Mouse (Mus musculus): ENCODE data around the gene Tspan33.
A peak's percentile ranks its signal among the peaks of the same experiment; 100 is the strongest.
"Not testable (repeated sequence)": the region's sequence is repeated elsewhere in the genome, so short reads cannot be mapped to it uniquely, and the experiment has no call there.

The Tspan33 gene

DNA sequence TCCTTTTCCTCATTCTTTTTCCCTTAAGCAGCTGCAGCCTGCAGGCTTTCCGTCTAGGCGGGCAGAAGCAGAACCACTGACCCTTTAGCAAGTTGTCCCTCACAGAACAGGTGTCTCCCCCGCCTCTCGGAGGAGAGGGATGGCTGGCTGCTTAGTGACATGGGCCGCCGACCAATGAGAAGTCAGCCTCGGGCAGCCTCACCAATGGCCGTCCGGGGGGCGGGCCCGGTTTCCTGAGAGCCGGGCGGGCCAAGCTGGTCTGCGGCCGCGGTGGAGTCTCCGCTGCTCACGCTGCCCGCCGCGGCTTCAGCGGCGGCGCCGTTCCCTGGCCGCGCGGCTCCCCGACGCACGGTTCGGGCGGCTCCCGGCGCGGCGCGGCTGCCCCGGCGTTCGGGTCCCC is at the start of gene Tspan33:
Tspan33 (plus strand) TSS at position 270 of the 400 bp plus-strand sequence.
- DNase-seq: peak; percentile 95

DNA sequence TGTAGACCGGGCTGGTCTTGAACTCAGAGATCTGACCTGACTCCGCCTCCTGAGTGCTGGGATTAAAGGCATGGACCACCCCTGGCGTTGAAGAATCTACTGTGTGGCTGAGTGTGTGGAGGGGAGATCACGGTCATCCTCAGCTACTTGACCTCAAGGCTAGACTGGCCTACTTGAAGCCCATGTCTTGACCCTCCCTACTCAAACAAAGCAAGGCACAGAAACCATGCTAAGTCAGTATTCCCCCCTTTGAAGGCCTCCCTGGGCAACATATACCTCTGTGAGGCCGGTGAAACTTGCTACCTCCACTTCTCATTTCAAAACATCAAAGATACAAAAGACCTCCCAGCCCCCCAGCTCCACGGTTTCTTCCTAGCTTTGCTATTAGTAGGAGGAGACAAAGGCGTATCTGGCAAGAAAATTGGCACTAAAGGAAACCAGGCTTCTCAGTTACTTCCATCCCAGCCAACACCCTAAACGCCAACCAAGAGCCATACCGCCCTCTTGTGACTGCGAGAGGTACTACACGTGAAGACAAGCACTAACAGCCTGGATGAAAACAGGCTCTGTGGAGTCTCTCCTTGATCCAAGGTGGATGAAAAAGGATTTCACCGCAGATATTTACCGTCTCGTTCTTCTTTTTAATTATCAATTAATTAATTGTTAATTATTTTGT is 44.4 kb upstream of the Tspan33 start:
- peak; percentile 90 for DNase-seq

DNA sequence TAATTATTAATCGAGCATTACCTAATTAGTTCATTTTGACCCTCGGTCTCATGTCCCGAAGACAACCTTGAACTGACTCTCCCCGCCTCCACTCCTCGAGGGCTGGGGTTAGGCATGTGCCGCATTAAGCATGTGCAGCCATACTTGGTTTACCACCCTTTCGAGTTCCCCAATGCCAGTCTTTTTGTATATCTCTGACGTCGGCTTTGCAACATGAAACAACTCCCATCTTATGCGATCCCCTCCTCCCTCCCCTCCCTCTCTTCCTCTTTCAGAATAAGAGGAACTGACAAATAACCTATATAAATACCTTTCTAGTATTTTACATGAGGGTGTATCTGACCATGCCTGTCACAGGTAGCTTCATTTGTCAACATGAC is 43.9 kb upstream of the Tspan33 start:
- no peak for DNase-seq

DNA sequence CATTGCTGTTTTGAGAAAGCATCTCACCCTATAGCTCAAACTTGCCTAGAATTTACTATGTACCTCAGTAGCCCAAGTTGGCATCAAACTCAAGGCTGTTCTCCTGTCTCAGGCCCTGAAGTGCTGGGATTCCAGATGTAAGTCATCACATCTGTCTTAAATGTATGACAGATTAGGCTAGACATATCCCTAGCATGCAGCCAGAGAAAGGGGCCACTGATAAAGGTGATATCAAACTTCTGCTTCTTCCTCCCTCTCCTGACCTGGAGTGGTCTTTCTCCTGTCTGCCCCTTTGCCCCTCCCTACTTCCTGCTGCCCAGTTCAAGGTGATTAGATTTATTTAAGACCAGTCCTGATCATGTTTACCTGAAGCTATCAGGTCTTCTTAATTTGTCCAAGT is 40.8 kb upstream of the Tspan33 start:
- DNase-seq: no peak

DNA sequence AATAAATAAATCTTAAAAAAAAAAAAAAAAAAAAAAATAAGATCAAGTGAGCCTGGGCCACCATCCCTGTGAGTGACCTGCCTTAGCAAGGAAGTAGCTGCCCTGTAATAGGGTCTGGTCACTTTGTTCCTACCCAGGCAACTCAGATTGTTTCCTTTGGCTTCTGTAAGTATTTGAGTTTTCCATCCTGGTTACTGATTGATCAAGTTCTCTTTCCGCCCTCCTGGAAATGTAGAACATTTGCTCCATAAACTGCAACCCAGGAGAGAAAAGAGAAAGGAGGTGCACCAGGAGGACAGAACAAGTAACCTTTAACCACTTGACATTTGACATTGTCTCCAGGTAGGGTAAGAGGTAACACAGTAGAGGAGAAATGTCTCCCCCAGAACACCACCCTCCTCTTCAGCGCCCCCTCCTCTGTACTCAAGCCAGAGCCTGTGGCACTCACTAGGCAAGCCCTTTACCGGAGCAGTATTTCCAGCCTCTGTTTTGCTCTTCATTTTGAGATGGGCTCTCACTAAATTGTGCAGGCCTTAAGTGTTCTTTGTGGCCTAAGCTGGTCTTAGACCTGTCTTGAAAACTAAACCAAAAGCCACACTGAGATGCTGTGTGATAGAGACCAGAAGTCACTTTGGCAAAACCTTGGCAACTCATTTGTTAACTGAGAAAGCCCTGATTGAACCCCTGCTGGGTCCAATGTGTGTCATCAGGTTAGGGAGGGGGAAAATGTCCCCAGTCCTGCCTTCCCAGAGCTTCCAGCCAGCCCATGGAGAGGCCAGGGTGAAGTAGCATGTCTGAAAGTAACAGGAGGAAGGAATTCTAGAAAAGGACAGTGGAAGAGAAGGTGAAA is 35.2 kb upstream of the Tspan33 start:
- DNase-seq: no peak

DNA sequence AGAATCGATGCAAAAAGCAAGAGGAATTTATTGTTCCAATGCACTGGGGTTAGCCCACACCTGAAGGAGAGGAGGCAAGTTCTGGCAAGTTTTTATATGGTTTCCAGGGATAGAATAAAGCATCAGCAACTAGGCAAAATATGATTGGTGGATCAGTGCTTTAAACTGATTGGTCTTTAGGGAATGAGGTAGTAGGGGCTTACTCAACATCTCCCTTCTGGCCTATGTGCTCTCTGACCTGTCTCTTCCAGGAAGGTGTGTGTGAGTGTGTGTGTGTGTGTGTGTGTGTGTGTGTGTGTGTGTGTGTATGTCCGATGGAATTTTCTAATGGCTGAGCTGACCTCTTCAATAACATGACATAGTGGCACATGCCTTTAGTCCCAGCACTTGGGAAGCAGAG is 34.1 kb upstream of the Tspan33 start:
- DNase-seq: no peak

DNA sequence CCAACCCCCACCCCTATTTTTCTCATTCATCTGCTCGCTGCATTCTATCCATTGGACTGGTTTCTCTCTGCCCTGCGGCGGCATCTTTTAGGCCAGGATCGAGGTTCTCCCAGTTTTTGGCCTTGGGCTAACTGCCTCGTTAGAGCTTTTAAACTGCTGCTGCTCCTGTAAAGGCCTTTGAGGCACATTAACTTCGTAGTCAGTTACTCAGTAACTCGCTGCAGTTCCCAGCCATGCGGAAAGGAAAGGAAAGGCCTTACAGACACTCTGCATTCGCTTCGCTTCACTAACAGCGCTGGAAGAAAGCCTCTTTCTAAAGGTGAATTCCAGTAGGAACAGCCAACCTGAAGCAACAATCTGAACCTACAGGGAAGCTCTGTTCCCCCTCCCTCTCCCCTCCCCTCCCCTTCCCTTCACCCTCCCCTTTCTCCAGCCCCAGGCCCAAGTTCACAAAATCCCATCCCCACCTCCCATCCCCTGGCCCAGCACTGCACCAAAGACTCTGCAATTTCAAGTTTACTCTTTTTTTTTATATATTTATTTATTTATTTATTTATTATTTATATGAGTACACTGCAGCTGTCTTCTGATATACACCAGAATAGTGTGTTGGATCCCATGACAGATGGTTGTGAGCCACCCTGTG is 33.2 kb upstream of the Tspan33 start:
- DNase-seq: peak; percentile 70

DNA sequence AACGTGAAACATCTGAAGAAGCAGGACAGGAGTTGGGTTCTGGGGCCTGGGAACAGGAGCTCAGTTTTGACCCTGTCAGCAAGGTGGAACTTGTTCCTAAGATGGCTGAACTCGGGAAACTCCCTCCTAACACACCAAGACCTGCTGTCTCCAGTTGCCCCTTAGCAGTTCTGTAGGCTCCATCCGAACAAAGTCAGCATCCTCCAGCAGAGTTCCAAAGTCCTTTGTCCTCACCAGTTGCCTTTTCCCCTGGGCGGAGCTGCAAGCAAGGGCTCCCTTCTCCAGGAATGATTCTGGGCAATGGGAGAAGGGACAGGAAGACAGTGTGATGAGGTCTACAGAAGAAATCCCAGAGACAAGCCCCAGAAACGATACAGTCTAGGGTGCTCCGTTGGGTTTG is 26.8 kb upstream of the Tspan33 start:
- no peak for DNase-seq

DNA sequence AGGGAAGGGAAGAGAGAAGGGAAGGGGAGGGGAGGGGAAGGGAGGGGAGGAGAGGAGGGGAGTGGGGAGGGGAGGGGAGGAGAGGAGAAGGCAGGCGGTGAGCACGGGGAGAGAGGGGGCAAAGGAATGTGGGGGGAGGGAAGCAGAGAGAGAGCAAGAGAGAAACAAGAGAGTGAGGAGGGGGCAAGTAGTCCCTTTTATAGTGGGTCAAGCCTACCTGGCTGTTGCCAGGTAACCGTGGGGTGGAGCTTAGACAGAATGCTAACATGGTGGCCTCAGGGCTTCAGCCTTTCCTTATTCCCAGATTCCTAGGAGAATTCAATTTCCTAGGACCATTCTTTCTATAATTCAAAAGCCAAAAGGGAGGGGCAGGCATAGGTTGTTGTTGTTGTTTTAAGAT is 22.3 kb upstream of the Tspan33 start:
- no peak for DNase-seq

DNA sequence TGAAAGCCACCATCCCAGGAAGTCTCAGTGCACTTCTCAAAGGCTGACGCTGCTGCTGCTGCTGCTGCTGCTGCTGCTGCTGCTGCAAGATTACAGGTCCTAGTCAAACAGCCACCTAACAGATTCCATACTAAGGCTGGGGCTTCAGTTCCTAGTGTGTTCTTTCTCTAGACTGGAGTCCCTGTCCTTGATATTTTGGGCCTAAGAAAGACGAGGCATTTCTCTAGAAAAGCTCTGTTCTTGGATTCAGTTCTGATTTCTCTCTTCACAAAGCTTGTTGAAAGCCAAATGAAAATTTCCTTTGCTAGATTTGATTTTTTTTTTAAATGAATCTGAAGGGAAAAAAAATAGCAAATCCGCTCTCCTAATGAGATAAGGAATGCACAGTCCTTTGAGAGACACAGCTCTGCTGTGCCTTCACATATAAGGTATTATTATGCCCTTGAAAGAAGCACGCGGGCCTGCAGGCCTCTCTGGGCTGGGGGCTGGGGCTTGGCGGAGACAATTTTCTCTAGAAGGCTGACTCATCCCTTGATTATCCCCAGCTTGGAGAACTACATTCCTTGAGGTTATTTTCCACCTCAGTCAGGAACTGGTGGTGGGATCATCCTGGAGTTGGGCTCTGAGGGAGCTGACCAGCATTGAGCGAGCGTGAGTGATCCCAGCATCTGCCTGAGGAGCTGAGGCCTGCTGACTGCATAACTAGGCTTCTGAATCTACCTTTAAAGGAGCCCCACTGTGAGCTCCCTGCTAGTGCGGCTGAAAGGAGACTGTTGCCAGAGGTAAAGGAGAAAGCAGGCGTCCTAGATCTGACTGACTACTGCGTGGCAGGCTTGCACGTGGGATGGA is 21.2 kb upstream of the Tspan33 start:
- peak; percentile 16 for DNase-seq

DNA sequence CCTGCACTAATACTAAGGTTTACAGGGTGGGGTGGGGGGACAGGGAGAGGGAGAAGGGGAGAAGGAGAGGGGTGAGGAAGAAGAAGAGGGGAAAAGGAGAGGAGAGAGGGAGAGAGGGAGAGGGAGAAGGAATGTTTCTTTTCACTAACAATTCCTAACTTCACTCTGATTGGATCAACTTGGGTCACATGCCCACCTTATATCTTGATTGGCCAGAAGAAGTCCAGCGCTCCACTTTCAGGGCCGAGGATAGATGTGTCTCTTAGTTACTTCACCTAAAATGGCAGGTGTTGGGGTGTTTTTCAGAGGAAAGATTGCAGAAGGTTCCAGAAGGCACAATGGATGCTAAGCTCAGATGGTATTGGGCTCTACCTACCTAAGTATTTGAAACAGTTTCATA is 20.3 kb upstream of the Tspan33 start:
- DNase-seq: no peak

DNA sequence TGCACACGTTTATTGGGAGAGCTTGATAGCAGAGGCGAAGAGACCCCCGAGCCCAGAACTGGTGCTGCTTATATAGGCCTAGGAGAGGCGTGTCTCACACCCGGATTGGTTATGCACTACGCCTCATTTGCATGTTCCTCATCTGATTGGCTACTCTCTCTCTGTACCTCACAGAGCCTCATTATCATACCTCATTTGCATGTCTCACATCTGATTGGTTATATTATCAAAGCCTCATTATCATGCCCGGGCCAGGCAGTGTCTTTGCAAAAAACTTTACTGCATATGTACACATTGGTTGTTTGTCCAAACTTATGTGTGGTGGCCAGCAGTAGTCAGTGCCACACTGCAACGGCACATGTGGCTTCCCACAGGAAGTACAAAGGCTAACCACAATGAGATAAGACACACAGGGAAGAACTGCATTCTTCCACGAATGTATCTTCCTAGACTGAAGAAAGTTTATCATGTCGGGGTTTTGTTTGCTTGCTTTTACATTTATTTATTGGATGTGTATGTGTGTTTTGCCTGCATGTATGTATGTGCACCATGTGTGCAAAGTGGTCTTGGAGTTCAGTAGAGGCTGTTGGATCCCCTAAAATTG is 14.0 kb upstream of the Tspan33 start:
- not testable (repeated sequence) for DNase-seq

DNA sequence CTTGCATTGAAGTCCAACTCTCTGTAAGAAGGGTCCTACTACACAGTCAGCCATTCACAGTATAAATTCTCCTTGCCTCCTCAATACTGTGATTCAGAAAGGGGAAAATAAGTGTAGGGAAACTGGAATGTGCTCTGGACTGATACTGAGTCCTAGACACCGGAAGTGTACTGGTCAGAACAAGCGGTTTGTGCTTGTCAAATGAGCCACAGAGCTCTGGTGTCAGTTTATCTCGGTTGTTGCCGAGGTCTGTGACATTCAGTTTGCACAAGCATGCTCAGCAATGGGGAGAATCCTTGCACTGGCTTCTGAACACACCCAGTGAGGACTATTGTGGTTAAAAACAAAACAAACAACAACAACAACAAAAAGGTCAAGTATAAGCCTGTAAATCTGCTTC is 12.2 kb upstream of the Tspan33 start:
- DNase-seq: no peak

DNA sequence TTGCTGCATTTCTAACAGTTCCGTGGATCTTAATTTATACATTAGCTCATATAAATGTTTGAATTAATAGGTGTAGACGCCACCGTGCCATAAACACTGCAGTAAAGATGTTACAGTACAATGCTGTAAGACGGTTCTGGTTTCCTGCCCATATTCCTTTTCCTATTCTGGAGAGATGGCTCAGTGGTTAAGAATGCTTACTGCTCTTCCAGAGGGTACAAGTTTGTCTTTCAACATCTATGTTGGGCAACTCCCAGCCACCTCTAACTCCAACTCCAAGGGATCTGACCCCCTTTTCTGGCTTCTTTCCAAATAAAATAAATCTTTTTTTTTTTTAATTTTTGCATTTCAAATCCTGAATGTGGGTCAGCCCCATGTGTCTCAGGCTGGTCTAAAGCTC is 9.3 kb upstream of the Tspan33 start:
- no peak for DNase-seq

DNA sequence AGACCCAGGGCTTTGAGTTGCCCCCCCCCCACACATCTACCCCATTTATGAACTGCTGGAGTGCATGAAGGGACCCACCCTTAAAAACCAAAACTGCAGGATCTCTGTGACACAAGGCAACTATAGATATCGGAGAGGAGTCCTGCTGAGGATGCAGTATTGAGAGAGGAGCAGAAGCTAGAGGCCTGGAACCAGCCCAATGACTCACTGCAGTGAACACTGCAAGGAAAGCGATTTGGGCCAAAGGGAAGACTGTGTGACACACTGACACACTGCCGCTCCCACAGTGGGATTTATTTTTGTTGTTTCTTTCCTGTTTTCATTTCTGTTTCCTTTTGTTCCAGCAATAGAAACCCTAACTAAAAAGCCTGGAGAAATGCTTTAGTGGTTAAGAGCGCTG is 8.1 kb upstream of the Tspan33 start:
- DNase-seq: no peak

DNA sequence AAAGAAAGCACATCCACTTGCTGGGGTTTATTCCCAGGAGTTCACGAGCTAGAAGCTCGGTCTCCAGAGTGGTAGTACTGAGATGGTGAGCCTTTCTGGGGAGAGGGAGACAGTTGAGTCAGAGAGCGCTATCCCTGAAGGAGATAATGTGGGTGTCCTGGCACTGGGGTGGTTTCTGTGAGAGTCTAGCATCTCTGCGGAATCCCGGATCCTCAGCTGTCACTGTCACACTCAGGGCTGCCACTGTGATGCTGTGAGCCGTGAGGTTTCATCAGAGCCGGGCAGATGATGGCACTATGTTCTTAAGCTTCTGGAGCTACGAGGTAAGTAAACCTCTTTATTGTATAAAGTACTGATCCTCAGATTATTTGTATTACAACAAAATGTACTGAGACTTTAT is 4.6 kb upstream of the Tspan33 start:
- no peak for DNase-seq

DNA sequence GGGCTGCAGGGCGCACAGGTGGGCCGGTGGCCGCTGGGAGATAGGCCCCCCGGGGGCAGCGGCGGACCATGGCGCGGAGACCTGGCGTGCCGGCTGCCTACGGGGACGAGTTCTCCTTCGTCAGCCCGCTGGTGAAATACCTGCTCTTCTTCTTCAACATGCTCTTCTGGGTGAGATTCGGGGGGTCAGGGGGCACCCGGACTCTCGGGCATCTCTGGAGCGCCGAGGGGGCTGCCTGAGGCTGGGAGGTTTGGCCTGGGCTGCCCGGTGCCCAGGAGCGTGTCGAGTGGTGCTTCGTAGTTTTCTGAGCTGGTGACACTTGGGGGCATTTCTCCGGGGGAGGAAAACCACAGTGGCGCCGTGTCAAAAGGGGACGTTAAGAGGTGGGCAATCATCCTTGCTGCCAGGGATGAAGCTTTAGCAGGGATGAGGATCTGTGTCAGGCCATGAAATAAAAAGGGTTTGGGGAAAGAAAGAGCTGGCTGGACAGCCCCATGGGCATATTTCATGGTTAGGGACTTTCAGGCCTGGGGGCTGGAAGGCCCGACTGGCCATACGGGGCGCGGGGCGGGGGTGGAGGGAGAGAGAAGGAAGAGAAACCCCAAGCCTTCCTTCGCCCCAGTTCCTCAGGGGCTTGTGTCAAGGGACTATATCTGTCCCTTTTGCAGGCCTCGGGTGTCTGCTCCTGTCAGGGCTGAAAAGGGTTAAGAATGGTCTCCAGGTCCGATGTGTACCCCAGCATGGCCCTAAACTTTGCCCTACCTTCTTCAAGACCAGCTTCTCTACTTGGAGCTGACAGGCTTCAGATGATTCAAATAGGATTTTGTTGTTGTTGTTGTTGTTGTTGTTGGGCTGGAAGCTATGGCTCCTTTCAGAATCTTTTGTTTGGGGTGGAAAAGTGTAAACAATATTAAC is 610 bp downstream of the Tspan33 start:
- peak; percentile 19 for DNase-seq

DNA sequence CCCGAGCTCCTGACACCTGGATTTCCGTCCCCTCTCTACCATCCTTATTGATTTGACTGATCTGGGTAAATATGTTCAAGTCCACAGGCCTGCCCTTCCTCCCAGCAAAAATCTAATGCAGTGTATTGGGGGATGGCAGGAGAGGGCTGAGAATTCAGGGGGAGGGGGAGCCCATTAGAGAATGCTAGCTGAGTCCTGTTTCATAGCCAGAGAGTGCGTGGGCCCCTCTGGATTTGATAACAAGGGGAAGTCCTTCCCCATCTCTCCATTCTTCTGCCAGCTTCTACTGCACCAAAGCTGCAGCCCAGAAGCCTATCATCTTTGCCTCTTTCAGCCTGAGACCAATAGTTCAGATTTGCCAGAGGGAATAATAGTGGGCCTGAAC is 1.3 kb downstream of the Tspan33 start:
- DNase-seq: no peak

DNA sequence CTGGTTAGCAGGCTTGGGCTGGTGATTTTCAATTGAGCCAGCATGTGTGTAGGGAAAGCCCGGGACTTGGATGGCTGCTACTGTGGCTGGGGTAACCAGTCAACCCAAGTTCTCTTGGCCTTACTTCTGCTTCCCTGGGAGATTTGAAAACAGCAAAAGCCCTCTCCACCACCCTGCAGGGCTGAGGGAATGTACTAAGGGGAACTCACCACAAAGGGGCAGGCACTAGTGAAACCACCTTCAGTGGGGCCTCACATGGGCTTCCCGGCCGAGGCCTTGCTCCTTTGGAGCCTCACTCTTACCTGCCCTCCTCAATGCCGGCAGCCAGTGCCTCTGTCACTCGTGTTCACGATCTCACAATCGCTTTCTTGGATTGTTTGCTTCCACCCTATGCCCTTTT is 2.0 kb downstream of the Tspan33 start:
- DNase-seq: no peak

DNA sequence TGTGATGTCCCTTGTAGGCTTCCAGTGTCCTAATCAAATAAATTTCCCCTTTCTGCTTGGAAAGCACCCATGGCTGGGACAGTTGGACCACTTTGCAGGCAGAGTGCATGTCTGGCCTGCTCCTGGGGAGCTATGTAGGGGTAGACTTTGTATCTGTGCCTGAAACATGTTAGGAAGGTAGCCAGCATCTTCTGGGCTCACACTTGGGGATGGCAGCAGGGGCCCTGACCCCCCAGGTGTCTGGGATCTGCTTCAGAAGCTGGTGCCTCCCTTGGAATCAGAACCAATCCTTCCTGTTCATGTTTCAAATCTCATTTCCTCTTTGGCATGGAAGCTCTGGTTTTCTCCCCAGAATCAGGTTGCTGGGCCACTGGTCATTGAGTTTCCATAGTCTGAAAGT is 3.1 kb downstream of the Tspan33 start:
- no peak for DNase-seq

DNA sequence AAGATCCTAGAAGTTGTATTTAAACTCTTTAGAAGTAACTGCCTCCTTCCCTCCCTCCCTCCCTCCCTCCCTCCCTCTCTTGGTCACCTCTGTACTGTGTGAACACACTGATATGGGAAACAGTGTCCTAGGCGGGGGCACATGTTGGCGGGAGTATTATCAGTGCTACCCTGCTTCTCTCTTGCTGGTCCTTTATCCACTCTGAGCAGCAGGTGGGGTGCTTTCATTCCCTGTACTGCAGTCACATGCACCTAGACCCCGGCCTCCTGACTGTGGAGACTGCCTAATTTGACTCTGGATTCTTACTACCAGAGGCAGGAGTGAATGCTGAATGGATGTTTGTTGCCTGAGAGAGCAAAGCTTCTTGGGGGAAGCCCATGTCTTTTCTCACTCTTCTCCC is 3.5 kb downstream of the Tspan33 start:
- no peak for DNase-seq

Data from retina, postnatal 1 day (tissue).